Mouse (Mus musculus) MEL (cell line): ENCODE data around the gene Ntn3. TPM values are rescaled to one million over a fixed set of nuclear protein-coding genes. Genes with fewer than 3 reads are reported as not detected.

Experiments
- DNase-seq: peaks from one replicate; pipeline ENCODE4 v3.0.0; 2011; ENCODE audit warnings: low read depth, low spot score
- H3K27ac ChIP-seq: 2 replicates; pipeline ENCODE4 v1.5.1; 2012; ENCODE audit warnings: low read depth, mild to moderate bottlenecking, control low read depth, low read length, moderate library complexity; ENCODE audit not compliant: control insufficient read depth
- H3K27me3 ChIP-seq, 2 experiments: fragments of 150-350 bp in 1 of 2; sonication (generic) in 1 of 2; 2 replicates each; pipeline ENCODE4 v1.6.1; 2012; ENCODE audit warnings: low read length in 2 of 2, mild to moderate bottlenecking in 2 of 2, improper control_type of control experiment in 1 of 2, moderate library complexity in 1 of 2; ENCODE audit not compliant: insufficient read depth in 2 of 2, control insufficient read depth in 1 of 2
- H3K36me3 ChIP-seq, 2 experiments: 2 replicates each; pipeline ENCODE4 v1.6.1; 2012 to 2014; ENCODE audit warnings: low read length in 2 of 2, improper control_type of control experiment in 1 of 2, inconsistent platforms in 1 of 2, mild to moderate bottlenecking in 1 of 2; ENCODE audit not compliant: insufficient read depth in 2 of 2, control insufficient read depth in 1 of 2
- H3K4me1 ChIP-seq, 2 experiments: fragments of 150-350 bp in 1 of 2; sonication (generic) in 1 of 2; 2 replicates each; pipeline ENCODE4 v1.6.1; 2012; ENCODE audit warnings: low read length in 2 of 2, improper control_type of control experiment in 1 of 2, mild to moderate bottlenecking in 1 of 2; ENCODE audit not compliant: insufficient read depth in 2 of 2, control insufficient read depth in 1 of 2
- H3K4me3 ChIP-seq, 2 experiments: fragments of 150-350 bp in 1 of 2; sonication (generic) in 1 of 2; 2 replicates each; pipeline ENCODE4 v1.5.1; 2012; ENCODE audit warnings: low read depth in 2 of 2, low read length in 2 of 2, mild to moderate bottlenecking in 2 of 2, moderate library complexity in 2 of 2, control low read depth in 1 of 2, improper control_type of control experiment in 1 of 2; ENCODE audit not compliant: control insufficient read depth in 1 of 2, insufficient read depth in 1 of 2
- H3K79me2 ChIP-seq: 2 replicates; pipeline ENCODE4 v1.6.1; 2012; ENCODE audit warnings: mild to moderate bottlenecking, low read length, moderate library complexity; ENCODE audit not compliant: control insufficient read depth, poor library complexity, insufficient read depth
- H3K9ac ChIP-seq: 2 replicates; pipeline ENCODE4 v1.6.1; 2012; ENCODE audit warnings: low read depth, mild to moderate bottlenecking, control low read depth, low read length, moderate library complexity; ENCODE audit not compliant: control insufficient read depth, poor library complexity, severe bottlenecking
- H3K9me3 ChIP-seq: fragments of 150-350 bp; sonication (generic); replicated peaks from 2 replicates; pipeline ENCODE4 v1.6.1; 2012; ENCODE audit warnings: mild to moderate bottlenecking, low read length, improper control_type of control experiment, moderate library complexity; ENCODE audit not compliant: insufficient read depth
- CHD1 ChIP-seq: IDR thresholded peaks from 2 replicates; pipeline ENCODE4 v1.6.1; 2012; ENCODE audit warnings: low read depth, mild to moderate bottlenecking, inconsistent platforms, low read length, improper control_type of control experiment
- CHD2 ChIP-seq: IDR thresholded peaks from 2 replicates; pipeline ENCODE4 v1.6.1; 2011; ENCODE audit warnings: low read length, improper control_type of control experiment
- CTCF ChIP-seq, 3 experiments: IDR thresholded peaks in 2 of 3; conservative IDR thresholded peaks in 1 of 3; 2 replicates each; pipeline ENCODE4 v1.5.1; 2011 to 2012; ENCODE audit warnings: low read length in 3 of 3, low read depth in 2 of 3, mild to moderate bottlenecking in 2 of 3, improper control_type of control experiment in 1 of 3, inconsistent platforms in 1 of 3, mixed read lengths in 1 of 3, moderate library complexity in 1 of 3; ENCODE audit not compliant: control insufficient read depth in 1 of 3, insufficient read depth in 1 of 3, poor library complexity in 1 of 3, severe bottlenecking in 1 of 3
- E2F4 ChIP-seq: IDR thresholded peaks from 2 replicates; pipeline ENCODE4 v1.6.1; 2011; ENCODE audit warnings: low read depth, low read length, improper control_type of control experiment, borderline replicate concordance
- ELF1 ChIP-seq: IDR thresholded peaks from 2 replicates; pipeline ENCODE4 v1.6.1; 2014; ENCODE audit warnings: low read depth, mild to moderate bottlenecking, inconsistent platforms, low read length, improper control_type of control experiment, moderate library complexity
- GATA1 ChIP-seq: IDR thresholded peaks from 2 replicates; pipeline ENCODE4 v1.6.1; 2011; ENCODE audit warnings: low read depth, low read length, improper control_type of control experiment
- KAT2A ChIP-seq: conservative IDR thresholded peaks from 2 replicates; pipeline ENCODE4 v1.6.1; 2012; ENCODE audit warnings: low read depth, low read length, improper control_type of control experiment, inconsistent platforms
- MAFK ChIP-seq: IDR thresholded peaks from 2 replicates; pipeline ENCODE4 v1.6.1; 2011; ENCODE audit warnings: low read depth, mild to moderate bottlenecking, low read length, improper control_type of control experiment, borderline replicate concordance
- MEF2A ChIP-seq: IDR thresholded peaks from 2 replicates; pipeline ENCODE4 v1.6.1; 2014; ENCODE audit warnings: low read depth, mild to moderate bottlenecking, inconsistent platforms, low read length, improper control_type of control experiment; ENCODE audit not compliant: poor library complexity, insufficient replicate concordance, severe bottlenecking; ENCODE audit errors: extremely low read depth
- MXI1 ChIP-seq: IDR thresholded peaks from 2 replicates; pipeline ENCODE4 v1.6.1; 2011; ENCODE audit warnings: mild to moderate bottlenecking, low read depth, low read length, improper control_type of control experiment
- MYC ChIP-seq: IDR thresholded peaks from 2 replicates; pipeline ENCODE4 v1.6.1; 2011; ENCODE audit warnings: low read depth, mild to moderate bottlenecking, low read length, improper control_type of control experiment, moderate library complexity
- NRF1 ChIP-seq: IDR thresholded peaks from 2 replicates; pipeline ENCODE4 v1.6.1; 2014; ENCODE audit warnings: low read depth, mild to moderate bottlenecking, inconsistent platforms, low read length, improper control_type of control experiment, moderate library complexity; ENCODE audit not compliant: poor library complexity, insufficient read depth, severe bottlenecking
- POLR2A ChIP-seq, 2 experiments: IDR thresholded peaks; 2 replicates each; pipeline ENCODE4 v1.6.1; 2011 to 2012; ENCODE audit warnings: low read length in 2 of 2, mild to moderate bottlenecking in 2 of 2, control low read depth in 1 of 2, improper control_type of control experiment in 1 of 2, low read depth in 1 of 2, moderate library complexity in 1 of 2; ENCODE audit not compliant: control insufficient read depth in 1 of 2, insufficient read depth in 1 of 2, poor library complexity in 1 of 2
- RAD21 ChIP-seq: IDR thresholded peaks from 2 replicates; pipeline ENCODE4 v1.6.1; 2011; ENCODE audit warnings: mild to moderate bottlenecking, low read depth, low read length, improper control_type of control experiment
- SMC3 ChIP-seq: IDR thresholded peaks from 2 replicates; pipeline ENCODE4 v1.6.1; 2011; ENCODE audit warnings: low read depth, low read length, improper control_type of control experiment
- TAL1 ChIP-seq: IDR thresholded peaks from 2 replicates; pipeline ENCODE4 v1.6.1; 2012; ENCODE audit warnings: mild to moderate bottlenecking, inconsistent platforms, low read length, moderate library complexity, mixed read lengths
- TBP ChIP-seq: IDR thresholded peaks from 2 replicates; pipeline ENCODE4 v1.8.0; 2011; ENCODE audit warnings: low read depth, low read length, improper control_type of control experiment
- TCF12 ChIP-seq: IDR thresholded peaks from 2 replicates; pipeline ENCODE4 v1.6.1; 2014; ENCODE audit warnings: low read depth, mild to moderate bottlenecking, inconsistent platforms, low read length, improper control_type of control experiment, moderate library complexity
- USF2 ChIP-seq, 2 experiments: IDR thresholded peaks; 2 replicates each; pipeline ENCODE4 v1.6.1; 2011 to 2012; ENCODE audit warnings: improper control_type of control experiment in 2 of 2, low read length in 2 of 2, borderline replicate concordance in 1 of 2, inconsistent platforms in 1 of 2, low read depth in 1 of 2, mild to moderate bottlenecking in 1 of 2; ENCODE audit not compliant: insufficient read depth in 1 of 2
- ZMIZ1 ChIP-seq: IDR thresholded peaks from 2 replicates; pipeline ENCODE4 v1.6.1; 2012; ENCODE audit warnings: low read depth, mild to moderate bottlenecking, inconsistent platforms, low read length, improper control_type of control experiment, moderate library complexity
- polyA plus RNA-seq, 2 experiments: library from polyadenylated mRNA; stranded (reverse) in 1 of 2; unstranded in 1 of 2; fragments of >175 nt in 1 of 2; fragments of >200 nt in 1 of 2; gene quantifications; 2 replicates each; pipeline versions ENCODE4 v1.2.1 to v1.2.4; 2012; ENCODE audit warnings: low replicate concordance in 2 of 2, low read depth in 1 of 2; ENCODE audit not compliant: insufficient read length in 2 of 2, insufficient read depth in 1 of 2, missing spikeins in 1 of 2
- total RNA-seq: library from RNA; depleted of rRNA; stranded (reverse); fragments of 300-350 nt; gene quantifications from 2 replicates; pipeline ENCODE4 v1.2.3, GENCODE M21; 2012

The Ntn3 gene
- total and polyA plus RNA-seq, 3 experiments: 2.5 to 2.7 TPM; not detected in 1

GRCm38 (mm10) chr17:24244061-24244460 is 34.7 kb upstream of the Ntn3 start:
- no peaks in the 10 kb centered on the region for H3K4me1 ChIP-seq
- no peak for DNase-seq
- no peaks in the 10 kb centered on the region for H3K27me3 ChIP-seq
- H3K27ac ChIP-seq: no peak overlapping the region
- no peaks in the 10 kb centered on the region for H3K9me3 ChIP-seq
- no peak overlapping the region for H3K9ac ChIP-seq
- H3K36me3 ChIP-seq: peaks cover 1 to 34% of the 10 kb centered on the region in 2 experiments; a peak in 3 of 4 replicates
- no peak overlapping the region for H3K4me3 ChIP-seq
- TF ChIP-seq MAFK (no peak), CHD1 (no peak), MEF2A (no peak), USF2 (IDR thresholded peaks at IDR 0.05; ENCODE audit: borderline replicate concordance in 1 of 2, insufficient read depth in 1 of 2, low read depth in 1 of 2, low read length in 2 of 2) (no peak), KAT2A (no peak), SMC3 (no peak), E2F4 (no peak), CTCF (IDR thresholded peaks at IDR 0.05 in 2 of 3, conservative IDR thresholded peaks at IDR 0.05 in 1 of 3; ENCODE audit: control insufficient read depth in 1 of 3, insufficient read depth in 1 of 3, low read depth in 2 of 3, low read length in 3 of 3, poor library complexity in 1 of 3, severe bottlenecking in 1 of 3) (no peak), TAL1 (no peak), RAD21 (no peak), MYC (no peak), CHD2 (no peak), POLR2A (IDR thresholded peaks at IDR 0.05; ENCODE audit: control insufficient read depth in 1 of 2, insufficient read depth in 1 of 2, low read depth in 1 of 2, low read length in 2 of 2, poor library complexity in 1 of 2) (no peak), GATA1 (no peak), ZMIZ1 (no peak), TBP (no peak)
- TF ChIP-seq, all 39 proteins: peak for 0
- peaks cover 5% of the 10 kb centered on the region; the same call in 1 of the 2 replicates for H3K79me2 ChIP-seq

- H3K79me2 ChIP-seq: peaks cover 2% of the 10 kb centered on the region; the same call in 1 of the 2 replicates
- peak; percentile 59 for DNase-seq
- no peaks in the 10 kb centered on the region for H3K4me1 ChIP-seq
- no peaks in the 10 kb centered on the region for H3K9me3 ChIP-seq
- H3K27me3 ChIP-seq: no peaks in the 10 kb centered on the region
- peaks cover 0 to 28% of the 10 kb centered on the region in 2 experiments; a peak in 2 of 4 replicates for H3K36me3 ChIP-seq
- no peak overlapping the region for H3K4me3 ChIP-seq
- TF ChIP-seq MXI1 (no peak), KAT2A (no peak), NRF1 (no peak), CTCF (IDR thresholded peaks at IDR 0.05 in 2 of 3, conservative IDR thresholded peaks at IDR 0.05 in 1 of 3; ENCODE audit: control insufficient read depth in 1 of 3, insufficient read depth in 1 of 3, low read depth in 2 of 3, low read length in 3 of 3, poor library complexity in 1 of 3, severe bottlenecking in 1 of 3) (peak; percentile 30 to 45 (median 45); a peak in 5 of 6 replicates), TCF12 (no peak), RAD21 (peak; percentile 33), ELF1 (no peak), MAFK (no peak)
- no peak overlapping the region for H3K27ac ChIP-seq
- no peak overlapping the region for H3K9ac ChIP-seq
Observed at GRCm38 (mm10) chr17:24243311-24243969, 34.1 kb upstream of the Ntn3 start.
